Mouse (Mus musculus) left cerebral cortex, adult 8-10 months (tissue): ENCODE data around the gene Hdhd3. TPM values are rescaled to one million over a fixed set of nuclear protein-coding genes. Genes with fewer than 3 reads are reported as not detected.
"Not testable (repeated sequence)": the region's sequence is repeated elsewhere in the genome, so short reads cannot be mapped to it uniquely, and the experiment has no call there.

Source experiments
- DNase-seq, 2 experiments: peaks; one replicate each; pipeline ENCODE4 v3.0.0; 2022; ENCODE audit warnings: low spot score in 2 of 2
- total RNA-seq, 4 experiments: library from RNA; stranded (reverse); gene quantifications; 2 replicates each; pipeline ENCODE4 v1.2.4; 2022

Hdhd3 gene
- total RNA-seq, 4 experiments from 2014 or later: 7.8 to 9.6 (median 9.5) TPM

GRCm38 (mm10) chr4:62513998-62514506, 10.8 kb upstream of the Hdhd3 start:
- no peak for DNase-seq

- no peak for DNase-seq
These were observed 6.7 kb upstream of the Hdhd3 start for GRCm38 (mm10) chr4:62509946-62510345.

DNA sequence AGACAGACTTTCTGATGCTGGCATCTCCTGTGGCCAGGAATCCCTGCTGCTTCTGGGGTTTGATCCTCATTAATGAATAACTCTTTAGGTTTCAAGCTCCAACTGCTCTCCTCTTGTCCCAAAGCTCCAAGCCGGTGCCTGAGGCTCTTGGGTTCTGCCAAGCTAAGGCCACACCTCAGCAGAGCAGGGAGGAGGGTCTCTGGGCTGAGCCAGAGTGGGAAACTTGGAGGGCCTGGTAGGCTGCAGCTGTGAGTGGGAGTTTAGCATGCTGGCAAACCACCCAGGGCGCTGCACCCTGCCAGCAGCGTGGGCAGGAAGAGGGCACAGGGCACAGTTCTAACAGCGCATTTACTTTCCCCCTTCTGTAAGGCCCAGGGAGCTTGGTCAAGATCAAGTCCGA, 5.6 kb upstream of the Hdhd3 start:
- no peak for DNase-seq

DNA sequence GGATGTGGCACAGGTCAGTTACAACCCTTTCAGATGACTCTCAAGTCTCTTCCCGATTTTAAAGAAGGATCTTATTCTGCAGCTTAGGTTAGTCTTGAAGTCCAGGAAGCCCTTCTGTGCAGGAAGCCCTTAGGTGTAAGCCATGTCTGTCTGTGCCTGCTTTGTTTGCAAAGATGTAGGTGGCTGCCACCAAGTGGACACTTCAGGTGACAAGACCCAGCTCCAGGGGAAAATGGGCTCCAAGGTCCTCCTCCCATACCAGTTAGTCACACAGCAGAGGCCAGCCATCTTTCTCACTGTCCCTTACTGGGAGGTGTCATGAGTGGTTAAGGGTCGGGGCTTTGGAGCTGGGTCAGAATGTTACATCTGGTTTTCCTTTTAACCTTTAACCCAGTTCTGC, 3.5 kb upstream of the Hdhd3 start:
- DNase-seq: no peak

- DNase-seq: no peak
These were observed 2.7 kb upstream of the Hdhd3 start for GRCm38 (mm10) chr4:62505991-62506390.

- DNase-seq: no peak
These were observed 298 bp downstream of the Hdhd3 start for GRCm38 (mm10) chr4:62502969-62503368.

DNA sequence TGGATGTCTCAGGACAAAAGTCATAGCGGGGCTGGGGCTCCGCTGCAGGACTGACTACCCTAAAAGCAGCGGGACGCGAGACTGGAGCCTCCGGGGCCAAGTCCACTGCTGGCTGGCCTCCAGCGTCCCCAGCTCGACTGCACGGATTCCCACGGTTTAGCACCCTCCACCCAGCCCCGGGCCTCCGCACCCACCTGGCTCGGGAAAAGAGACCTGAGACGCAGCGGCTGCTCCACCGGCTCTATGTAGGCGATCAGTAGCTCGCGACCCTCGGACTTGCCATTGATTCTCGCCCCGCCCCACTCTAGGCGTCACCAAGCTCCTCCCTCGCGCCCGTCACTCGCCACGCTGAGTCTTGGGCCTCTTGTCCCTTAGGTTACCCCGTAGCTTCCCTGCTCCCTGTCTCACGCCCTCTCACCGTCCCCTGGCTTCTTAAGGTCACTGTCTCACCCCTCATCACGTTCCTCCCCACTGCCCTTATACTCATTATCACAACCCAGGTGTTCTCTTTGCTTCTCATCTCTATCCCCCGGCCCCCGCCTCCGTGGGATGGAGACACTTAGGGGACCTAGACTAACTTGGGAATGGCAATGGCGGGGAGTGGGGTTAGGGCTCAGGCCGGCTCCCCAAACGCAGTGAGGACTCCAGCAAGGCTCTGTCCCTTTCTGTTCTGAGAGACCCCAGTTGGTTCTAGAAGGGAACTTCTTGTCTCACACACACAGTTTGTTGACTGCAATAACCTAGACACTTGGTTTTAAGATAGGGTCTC, 1.1 kb downstream of the Hdhd3 start:
- peak; percentile 81 to 87 for DNase-seq

GRCm38 (mm10) chr4:62501534-62501933, 1.7 kb downstream of the Hdhd3 start:
- no peak for DNase-seq

DNA sequence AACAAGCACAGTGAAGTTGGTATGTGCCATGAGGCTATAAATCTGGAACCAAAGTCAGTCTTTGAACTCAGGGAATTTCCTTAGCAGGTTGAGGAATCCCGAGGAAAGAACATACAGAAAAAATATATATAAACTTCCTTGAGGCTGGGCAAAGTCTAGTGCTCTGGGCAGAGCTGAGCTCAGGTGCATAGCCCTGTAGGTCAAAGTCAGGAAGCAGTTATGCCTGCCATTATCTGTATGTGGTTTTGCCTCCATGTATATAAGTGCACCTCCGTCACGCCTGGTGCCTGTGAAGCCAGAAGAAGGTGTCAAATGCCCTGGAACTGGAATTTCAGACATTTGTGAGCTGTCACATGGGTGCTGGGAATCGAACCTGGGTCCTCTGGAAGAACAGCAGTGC, 2.5 kb downstream of the Hdhd3 start:
- no peak for DNase-seq

DNA sequence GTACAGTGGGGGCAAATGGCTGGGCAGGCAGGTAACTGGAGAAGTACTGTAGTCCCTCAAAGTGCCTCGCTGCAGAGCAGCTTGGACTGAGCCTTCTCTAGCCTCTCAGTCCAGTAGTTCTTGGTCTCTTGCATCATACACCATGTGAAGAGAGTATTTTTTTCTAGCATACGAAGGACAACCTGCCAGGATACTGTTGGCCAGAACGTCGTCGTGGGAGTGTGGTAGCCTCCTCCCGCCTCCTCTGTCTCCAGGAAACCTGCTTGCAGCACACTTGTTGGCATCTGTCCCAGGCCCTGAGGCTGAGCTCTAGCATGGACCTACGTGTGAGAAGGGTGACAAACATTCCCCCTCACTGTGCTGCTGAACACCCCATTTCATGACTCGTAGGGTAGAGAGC, 6.5 kb downstream of the Hdhd3 start:
- DNase-seq: peak in 1 of 2 experiments; percentile 86

GRCm38 (mm10) chr4:62495946-62496345, 7.3 kb downstream of the Hdhd3 start:
- no peak for DNase-seq

- no peak for DNase-seq
These were observed 9.0 kb downstream of the Hdhd3 start for GRCm38 (mm10) chr4:62494230-62494629.

DNA sequence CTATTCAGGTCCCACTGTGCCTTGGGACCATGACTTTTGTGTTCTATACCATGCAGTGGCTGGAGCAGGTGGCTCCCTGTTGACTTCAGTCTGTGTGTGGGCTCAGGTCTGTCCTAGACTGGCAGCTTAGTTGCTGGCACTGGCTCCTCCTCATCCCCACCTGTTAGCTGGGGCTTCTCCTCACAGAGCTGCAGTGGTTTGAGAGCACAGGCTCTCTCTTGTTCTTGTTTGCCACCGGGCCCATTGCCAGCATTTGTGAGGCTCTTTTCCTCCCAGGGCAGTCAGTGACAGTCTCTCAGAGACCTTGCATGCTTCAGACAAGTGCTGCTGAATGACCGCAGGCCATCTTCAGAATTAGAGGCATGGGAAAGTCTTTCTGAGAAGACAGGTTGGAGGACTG, 10.6 kb downstream of the Hdhd3 start:
- no peak for DNase-seq

DNA sequence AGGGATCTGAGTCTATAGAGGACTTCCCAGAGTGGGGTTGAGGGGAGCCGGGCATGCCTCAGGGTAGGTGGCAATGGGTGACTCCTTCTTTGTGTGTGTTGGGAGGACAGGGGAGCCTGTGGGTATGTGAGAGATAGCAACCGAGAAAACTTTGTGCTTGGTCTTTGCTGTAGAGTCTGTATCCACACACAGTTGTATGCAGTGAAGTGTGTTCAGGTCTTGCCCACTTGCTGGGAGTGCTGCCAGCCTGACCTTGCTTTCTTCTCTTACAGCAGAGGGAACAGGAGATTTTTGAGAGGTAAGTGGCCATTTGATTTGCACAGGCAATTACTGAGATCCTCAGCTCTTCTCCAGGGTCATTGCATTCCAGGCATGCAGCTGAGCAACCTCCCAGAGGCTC, 15.4 kb downstream of the Hdhd3 start:
- DNase-seq: no peak

DNA sequence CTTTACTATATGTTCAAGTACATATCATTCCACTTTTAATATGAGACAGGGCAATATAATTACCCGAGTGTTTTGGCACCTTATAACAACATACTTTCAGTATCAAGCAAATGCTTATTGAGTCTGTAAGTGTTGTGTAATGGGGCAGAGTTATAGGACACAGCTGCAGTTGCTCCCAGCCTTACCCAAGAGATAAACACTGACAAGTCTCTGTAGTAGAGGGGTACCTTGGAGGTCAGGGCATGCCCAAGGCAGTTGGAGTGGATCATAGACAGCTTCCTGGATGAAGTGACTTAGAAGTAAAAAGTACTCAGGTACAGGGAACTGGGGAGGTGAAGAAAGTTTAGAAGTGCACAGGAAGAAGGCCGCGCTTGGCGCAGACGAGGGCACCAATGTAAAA, 16.1 kb downstream of the Hdhd3 start:
- no peak for DNase-seq

DNA sequence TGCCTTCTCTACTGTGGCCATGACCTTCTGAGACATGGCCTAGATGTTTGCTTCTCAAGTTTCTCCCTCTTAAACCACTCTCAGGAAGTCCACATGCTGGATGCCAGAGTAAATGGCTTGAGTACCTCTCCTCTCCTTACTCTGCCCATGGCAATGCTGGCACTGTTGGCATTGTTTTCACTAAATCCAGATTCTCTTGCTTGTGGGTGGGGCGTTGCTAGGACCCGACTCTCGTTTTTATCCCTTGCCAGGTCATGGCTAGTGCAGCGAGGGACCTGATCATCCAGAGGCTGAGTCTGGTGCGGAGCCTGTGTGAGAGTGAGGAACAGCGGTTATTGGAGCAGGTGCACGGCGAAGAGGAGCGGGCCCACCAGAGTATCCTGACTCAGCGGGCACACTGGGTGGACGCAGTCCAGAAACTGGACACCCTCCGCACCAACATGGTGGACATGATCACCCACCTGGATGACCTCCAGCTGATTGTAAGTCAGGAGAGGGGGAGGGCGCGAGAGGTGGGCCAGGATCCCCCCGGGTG, 17.0 kb downstream of the Hdhd3 start:
- no peak for DNase-seq

- DNase-seq: no peak
These were observed 17.7 kb downstream of the Hdhd3 start for GRCm38 (mm10) chr4:62485450-62486161.

DNA sequence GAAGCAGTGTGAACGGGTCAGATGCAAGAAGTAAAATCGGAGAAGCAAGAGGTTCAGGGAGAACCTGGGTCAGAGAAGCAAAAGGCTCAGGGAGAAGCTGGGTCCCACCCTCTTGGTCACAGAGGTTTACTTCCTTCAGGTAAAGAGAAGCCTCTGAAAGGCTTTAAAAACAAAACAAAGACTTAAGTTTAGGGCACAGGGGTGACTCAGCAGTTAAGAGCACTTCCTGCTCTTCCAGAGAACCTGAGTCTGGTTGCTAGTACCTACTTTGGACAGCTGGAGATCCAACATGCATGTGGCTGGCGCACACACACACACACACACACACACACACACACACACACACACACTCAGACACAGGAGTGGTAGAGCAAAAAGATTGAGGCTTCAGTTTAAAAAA, 18.3 kb downstream of the Hdhd3 start:
- no peak for DNase-seq

- DNase-seq: no peak
These were observed 22.3 kb downstream of the Hdhd3 start for GRCm38 (mm10) chr4:62480709-62481605.

- DNase-seq: no peak
These were observed 23.1 kb downstream of the Hdhd3 start, which contains the start of gene Bspry for GRCm38 (mm10) chr4:62479937-62480708. Bspry (plus strand) TSS chr4:62480053.

DNA sequence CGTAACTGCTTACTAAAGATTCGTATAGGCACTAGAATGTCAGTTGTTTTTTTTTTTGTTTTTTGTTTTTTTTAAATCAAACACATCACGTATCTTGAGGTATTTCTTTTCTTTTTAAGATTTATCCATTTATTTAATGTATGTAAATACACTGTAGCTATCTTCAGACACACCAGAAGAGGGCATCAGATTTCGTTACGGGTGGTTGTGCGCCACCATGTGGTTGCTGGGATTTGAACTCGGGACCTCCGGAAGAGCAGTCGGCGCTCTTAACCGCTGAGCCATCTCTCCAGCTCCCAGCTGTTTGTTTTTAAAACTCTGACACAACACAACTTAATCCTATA, 23.7 kb downstream of the Hdhd3 start:
- DNase-seq: not testable (repeated sequence)
